Mouse (Mus musculus): ENCODE measurements around the gene Tomm40.

The Tomm40 gene

GRCm38 (mm10) chr7:19715239-19716054, at the start of gene Tomm40:
Tomm40 (minus strand) TSS chr7:19715438.
- peak; percentile 100 for DNase-seq (ENCODE audit: extremely low read depth, low read depth)

- DNase-seq (ENCODE audit: extremely low read depth, low read depth): no peak
Measured at GRCm38 (mm10) chr7:19764581-19764980, 49.3 kb upstream of the Tomm40 start.

GRCm38 (mm10) chr7:19763829-19764477, 48.7 kb upstream of the Tomm40 start:
- DNase-seq (ENCODE audit: extremely low read depth, low read depth): no peak

GRCm38 (mm10) chr7:19762283-19762682, 47.0 kb upstream of the Tomm40 start:
- DNase-seq (ENCODE audit: extremely low read depth, low read depth): no peak

- no peak for DNase-seq (ENCODE audit: extremely low read depth, low read depth)
Measured at GRCm38 (mm10) chr7:19760021-19760420, 44.8 kb upstream of the Tomm40 start.

GRCm38 (mm10) chr7:19758623-19759022, 43.4 kb upstream of the Tomm40 start:
- no peak for DNase-seq (ENCODE audit: extremely low read depth, low read depth)

GRCm38 (mm10) chr7:19755851-19756786, 40.9 kb upstream of the Tomm40 start:
- no peak for DNase-seq (ENCODE audit: extremely low read depth, low read depth)

- no peak for DNase-seq (ENCODE audit: extremely low read depth, low read depth)
Measured at GRCm38 (mm10) chr7:19755008-19755407, 39.8 kb upstream of the Tomm40 start.

GRCm38 (mm10) chr7:19754065-19754464, 38.8 kb upstream of the Tomm40 start:
- DNase-seq (ENCODE audit: extremely low read depth, low read depth): no peak

- no peak for DNase-seq (ENCODE audit: extremely low read depth, low read depth)
Measured at GRCm38 (mm10) chr7:19753587-19753986, 38.3 kb upstream of the Tomm40 start.

- DNase-seq (ENCODE audit: extremely low read depth, low read depth): no peak
Measured at GRCm38 (mm10) chr7:19752652-19753051, 37.4 kb upstream of the Tomm40 start.

GRCm38 (mm10) chr7:19751070-19751383, 35.8 kb upstream of the Tomm40 start:
- DNase-seq (ENCODE audit: extremely low read depth, low read depth): no peak

- peak; percentile 56 for DNase-seq (ENCODE audit: extremely low read depth, low read depth)
Measured at GRCm38 (mm10) chr7:19750217-19751069, 35.2 kb upstream of the Tomm40 start, which contains the start of gene Nectin2. Nectin2 (minus strand) TSS chr7:19750483.

- peak; percentile 87 for DNase-seq (ENCODE audit: extremely low read depth, low read depth)
Measured at GRCm38 (mm10) chr7:19749389-19750216, 34.4 kb upstream of the Tomm40 start.

GRCm38 (mm10) chr7:19748219-19749195, 33.3 kb upstream of the Tomm40 start:
- no peak for DNase-seq (ENCODE audit: extremely low read depth, low read depth)

- no peak for DNase-seq (ENCODE audit: extremely low read depth, low read depth)
Measured at GRCm38 (mm10) chr7:19747420-19748218, 32.4 kb upstream of the Tomm40 start.

- DNase-seq (ENCODE audit: extremely low read depth, low read depth): no peak
Measured at GRCm38 (mm10) chr7:19746426-19747201, 31.4 kb upstream of the Tomm40 start.

Data from MEL-GATA-1-ER (cell line).